Mouse (Mus musculus) spleen, embryonic (tissue): ENCODE measurements at regions not wholly inside any gene's neighbourhood (a gene's known extent, or its start where the extent isn't known, plus 50 kb on each side); places are given as distances from the start of the nearest gene placed in this dataset.
"Not testable (repeated sequence)": the region's sequence is repeated elsewhere in the genome, so short reads cannot be mapped to it uniquely, and the experiment has no call there.

Experiments
- CTCF ChIA-PET: fragments of 350-600 bp; sonication (Branson Sonifier 250); formaldehyde crosslinking; loops from one replicate; lab custom pipeline; 2022; lab: Charles Lee

DNA sequence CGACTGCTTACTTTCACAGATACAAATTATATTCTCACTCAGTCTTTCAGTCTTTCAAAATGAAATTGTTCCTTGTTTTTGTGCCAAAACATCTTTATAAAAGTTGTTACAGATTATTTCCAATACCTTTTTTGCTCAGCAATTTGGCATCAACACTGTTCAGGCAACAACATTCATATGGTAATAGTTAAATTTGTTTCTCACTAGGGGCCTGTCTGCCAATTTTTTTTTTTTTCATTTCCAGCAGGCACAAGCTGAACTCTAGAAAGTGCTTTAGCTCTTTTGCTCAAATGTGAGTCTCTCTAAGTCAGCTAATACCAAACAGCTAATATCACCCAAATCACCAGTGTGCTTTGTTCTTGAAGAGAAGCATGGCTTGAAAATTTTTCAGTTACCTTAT is 199.4 kb downstream of the Antxr2 start:
- CTCF ChIA-PET: no interaction called here

DNA sequence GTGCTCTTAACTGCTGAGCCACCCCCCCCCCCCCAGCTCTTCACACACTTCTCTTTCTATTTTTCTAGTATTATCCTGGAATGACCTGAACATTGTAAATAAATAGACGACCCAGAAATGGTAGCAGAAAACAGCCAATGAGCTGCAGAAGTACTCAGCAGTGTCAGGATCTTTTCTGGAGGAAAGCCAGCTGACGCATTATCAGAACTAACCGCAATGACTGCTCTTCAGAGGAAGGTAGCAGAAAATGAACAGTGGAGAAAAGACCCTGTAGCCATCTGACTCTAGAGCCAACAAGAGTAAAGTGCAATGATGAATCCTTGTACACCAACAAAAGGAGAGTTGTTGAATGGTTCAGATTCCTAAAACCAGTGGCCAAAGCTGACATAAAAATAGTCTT is 213.4 kb downstream of the Antxr2 start:
- CTCF ChIA-PET: no interaction called here

DNA sequence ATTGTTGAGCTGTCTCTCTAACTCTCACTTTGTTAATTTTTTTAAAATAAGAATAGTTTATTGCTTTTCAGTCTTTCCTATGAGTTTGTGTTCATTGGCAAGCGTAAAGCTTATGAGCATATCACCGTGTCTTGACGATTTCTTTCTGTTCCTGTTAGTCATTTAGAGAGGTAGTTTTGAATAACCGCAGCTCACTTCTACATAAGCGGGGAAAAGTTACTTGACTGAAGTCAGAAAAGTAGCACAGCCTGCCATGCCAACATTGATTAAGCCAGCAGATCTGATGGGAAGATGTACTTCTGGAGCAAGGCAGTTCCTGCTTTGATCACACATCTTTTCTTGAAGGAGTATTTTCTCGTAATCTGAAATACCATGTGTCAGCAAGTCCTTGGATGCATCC is 215.5 kb downstream of the Antxr2 start:
- CTCF ChIA-PET: no interaction called here

DNA sequence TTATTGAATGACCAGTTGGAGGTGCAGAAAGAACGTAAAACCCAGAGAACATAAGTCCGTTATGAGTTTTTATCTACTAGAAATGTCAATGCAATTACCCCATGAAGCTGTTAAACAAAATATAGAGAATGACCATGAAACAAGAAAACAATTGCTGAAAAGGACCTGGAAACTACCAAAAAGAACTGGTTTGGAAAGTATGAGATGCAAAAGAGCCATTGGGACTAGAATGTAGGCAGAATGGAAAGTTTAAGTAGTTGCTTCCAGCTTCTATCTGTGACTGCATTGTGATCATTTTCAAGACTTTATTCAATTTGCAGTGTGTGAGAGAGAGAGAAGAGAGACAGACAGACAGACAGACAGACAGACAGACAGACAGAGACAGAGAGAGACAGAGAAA is 216.1 kb downstream of the Antxr2 start:
- CTCF ChIA-PET: no interaction called here

DNA sequence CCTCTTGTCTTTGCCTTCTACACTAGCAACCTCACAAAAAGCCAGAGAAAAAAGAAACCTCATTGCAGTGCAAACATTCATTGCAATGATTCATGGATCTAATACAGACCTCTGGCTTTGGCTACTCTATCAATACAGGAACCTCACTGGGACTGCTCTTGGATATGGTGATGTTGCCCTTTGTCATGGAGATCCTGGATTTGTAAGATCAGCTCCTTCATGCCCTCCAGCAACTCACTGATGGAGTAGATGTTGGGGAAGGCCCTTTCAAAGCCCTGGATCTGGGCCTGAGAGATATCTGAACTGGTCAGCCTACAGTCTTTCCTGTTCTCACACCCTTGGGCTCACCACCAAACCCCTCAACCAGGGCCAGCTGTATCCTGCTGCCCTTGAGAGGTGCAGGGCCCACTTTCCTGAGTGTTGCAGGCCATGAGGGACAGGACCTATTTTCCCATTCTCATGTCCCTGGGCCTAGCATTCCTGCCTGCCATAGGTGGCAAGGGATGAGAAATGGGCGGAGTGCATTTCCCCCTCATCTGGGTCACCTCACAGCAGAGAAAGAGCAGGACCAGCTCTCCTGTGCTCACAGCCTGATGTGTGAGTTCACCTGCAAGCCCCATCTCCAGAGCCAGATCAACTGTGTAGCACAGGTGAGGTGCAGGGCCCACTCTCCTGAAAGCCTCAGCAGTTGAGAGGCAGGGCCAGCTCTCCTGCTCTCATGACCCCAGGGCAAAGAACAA is 218.1 kb downstream of the Antxr2 start:
- CTCF ChIA-PET: no interaction called here

DNA sequence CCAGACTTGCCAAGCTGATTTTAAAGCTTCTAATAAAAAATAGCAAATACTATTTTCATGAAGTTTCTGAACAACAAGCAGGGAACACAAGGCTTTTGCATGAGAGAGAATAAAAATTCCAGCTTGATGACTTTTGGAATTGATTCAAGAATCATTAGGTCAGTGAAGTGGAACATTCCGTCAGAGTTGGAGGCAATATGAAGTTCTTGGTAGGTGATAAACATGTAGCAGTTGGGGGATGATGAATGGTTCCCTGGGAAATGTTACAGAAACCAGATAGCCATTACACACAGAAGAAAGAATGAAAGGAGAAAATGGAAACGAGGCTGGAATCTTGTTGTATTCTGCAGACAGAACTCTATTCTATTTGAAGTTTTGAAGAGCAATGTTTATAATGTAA is 221.8 kb downstream of the Antxr2 start:
- CTCF ChIA-PET: interaction anchor here (1.0 kb wide), 1 partner anchor 8 kb away, joined by 3 read pairs; no protein-coding TSS in a partner anchor

DNA sequence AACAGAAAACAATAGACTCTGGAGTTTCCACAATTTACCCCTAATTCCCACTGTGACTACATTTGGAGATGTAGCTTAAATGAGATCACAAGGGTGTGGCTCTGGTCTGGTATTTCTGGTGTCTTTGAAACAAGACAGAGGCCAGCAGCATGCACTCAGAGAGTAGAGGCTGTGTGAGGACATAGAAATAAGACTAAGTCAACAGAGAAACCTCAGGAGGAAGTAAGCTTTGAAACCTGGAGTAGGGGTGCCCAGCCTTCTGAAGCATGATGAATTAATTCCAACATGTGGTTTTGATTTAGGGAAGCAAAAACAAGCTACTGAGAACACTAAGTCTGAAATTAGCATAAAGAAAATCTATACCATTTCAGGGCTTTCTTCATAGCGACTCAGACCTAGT is 223.7 kb downstream of the Antxr2 start:
- CTCF ChIA-PET: no interaction called here

DNA sequence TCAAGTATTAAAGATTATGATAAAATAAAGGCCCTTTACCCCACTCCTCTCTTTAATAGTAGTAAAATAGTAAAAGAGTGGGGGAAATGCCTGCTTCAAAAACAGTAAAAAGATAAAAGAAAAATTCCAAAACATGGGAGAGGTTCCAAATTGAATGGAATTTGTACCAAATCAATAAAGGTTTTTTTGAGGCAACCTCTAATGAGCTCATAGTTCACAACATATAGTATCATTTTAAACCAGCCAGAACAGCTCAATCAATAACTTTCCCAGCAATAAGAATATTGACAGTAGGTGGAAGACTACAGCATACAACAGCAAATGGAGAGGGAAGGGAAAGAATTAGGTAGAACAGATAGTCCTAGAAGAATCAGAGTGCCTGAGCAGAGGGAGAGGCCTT is 224.1 kb downstream of the Antxr2 start:
- CTCF ChIA-PET: no interaction called here

DNA sequence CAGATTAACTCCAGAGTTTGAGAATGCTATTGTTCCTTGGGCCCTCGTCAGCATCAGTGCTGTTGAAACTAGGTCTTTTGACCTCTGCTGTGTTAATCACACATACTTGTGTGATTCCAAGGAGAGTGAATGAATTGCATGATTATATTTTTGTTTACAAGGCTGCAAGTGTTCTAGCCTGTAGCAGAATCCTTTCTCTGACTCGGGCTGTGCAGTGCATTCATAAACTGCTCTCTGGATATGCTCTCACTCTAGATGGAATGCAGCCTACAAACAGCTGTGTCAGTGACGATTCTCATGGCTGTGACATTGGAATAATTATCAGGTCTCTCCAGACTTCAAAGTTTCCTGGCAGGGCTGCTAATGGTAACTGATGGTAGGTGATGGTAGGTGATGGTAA is 230.8 kb downstream of the Antxr2 start:
- CTCF ChIA-PET: no interaction called here

DNA sequence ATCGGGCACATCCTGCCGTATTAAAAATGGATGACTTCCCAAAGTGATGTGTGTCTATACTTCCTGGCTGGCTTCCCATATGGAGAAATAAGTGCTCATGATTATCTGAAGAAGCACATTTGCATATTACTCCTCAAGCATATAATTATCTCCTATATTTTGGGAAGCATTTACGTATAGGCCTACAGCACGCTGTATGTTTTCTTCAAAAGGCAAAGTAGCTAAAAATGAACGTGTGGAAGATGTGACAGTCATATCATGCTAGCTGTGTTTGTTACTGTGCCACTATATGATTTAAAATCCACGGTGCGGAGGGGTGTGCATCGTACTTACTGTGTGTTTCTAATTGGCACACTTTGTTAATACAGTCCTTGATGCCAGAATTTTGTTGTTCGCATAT is 242.7 kb downstream of the Antxr2 start:
- CTCF ChIA-PET: no interaction called here

DNA sequence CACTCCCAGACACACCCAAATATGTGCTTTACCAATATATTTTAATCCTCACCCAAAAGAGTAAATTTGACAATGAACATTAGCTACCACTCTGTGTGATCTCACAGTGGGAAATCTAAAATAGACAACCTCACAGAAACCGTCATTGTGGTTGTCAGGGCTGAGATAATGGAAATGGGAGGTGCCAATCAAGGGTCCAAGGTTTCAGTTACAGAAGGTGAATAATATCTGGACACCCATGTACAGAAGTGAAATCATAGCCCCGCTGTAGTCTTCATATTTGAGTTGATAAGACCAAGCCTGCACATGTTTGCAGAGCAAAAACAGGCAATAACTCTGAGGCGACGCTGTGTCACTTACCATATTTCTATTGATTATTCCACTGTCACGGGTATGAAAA is 243.8 kb downstream of the Antxr2 start:
- CTCF ChIA-PET: no interaction called here

DNA sequence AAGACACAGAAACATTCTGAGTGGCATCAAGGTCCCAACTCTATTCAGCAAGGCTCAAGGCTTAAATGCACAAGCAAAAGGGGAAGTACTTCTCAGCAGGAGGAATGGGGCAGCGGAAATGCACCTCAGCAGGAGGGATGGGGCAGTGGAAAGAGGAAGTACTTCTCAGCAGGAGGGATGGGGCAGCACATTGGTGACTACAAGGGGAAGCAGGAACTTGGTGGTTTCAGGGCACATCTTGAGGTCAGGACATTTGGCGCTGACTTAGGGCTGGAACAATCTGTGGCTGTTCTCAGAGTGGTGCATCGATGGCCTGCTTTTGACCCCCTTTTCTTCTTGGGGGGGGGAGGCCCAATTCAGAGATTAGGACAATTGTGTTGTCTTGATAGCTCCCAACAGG is 255.7 kb downstream of the Antxr2 start:
- CTCF ChIA-PET: not testable (repeated sequence)

DNA sequence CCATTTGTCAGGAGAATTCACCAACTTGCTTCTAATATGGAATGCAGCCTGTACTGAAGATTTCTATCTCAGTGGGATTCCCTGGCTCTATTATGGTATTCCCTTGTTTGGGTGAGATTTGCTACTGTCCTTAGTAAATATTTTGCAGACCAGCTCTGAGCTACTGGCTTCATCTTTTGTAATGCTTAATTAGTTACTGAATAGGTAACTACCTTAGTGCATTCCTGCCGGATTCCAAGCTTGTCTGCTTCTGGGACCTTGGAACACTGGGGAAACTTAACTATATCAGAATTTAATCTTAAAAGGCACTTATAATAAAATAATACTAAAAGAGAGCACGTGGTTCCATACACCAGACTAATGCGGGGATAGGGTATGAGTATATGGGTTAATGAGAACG is 257.4 kb downstream of the Antxr2 start:
- CTCF ChIA-PET: not testable (repeated sequence)

DNA sequence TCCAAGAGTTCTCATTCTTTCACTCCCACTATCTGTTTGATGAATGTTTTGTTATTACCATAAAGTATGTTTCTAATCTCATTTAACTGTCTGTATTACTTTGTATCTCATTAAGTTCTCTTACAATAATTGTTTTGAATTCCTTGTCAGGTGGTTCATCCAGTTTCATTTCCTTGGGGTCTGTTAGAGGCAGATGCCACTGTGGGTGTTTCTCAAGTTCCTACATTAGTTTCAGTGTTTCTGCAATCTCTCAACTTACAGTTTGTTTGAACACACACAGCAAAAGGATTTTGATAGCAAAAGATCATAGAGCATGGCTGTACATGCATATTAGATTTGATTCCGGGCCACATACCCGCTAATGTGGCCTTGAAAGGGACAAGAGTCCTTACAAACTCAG is 280.5 kb upstream of the Gk2 start:
- CTCF ChIA-PET: interaction anchor here (0.5 kb wide), 1 partner anchor 136 kb away, joined by 5 read pairs; no protein-coding TSS in a partner anchor

DNA sequence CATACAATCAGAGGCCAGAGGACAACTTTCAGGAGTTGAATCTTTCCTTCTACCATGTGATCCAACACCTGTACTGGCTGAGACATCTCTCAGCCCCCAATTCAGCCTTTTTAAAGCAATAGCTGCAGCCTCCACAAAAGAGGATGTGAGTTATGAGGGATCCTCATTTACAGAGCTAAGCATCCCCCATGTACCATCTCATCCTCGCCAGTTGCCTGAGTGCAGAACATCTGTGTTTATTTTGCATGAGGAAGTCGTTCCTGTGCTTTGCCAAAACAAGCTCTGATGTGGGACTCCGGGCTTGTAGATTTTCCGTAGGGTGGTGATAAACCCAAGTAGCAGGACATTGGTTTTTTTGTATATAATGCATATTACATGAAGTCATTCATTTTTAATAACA is 274.1 kb upstream of the Gk2 start:
- CTCF ChIA-PET: no interaction called here

DNA sequence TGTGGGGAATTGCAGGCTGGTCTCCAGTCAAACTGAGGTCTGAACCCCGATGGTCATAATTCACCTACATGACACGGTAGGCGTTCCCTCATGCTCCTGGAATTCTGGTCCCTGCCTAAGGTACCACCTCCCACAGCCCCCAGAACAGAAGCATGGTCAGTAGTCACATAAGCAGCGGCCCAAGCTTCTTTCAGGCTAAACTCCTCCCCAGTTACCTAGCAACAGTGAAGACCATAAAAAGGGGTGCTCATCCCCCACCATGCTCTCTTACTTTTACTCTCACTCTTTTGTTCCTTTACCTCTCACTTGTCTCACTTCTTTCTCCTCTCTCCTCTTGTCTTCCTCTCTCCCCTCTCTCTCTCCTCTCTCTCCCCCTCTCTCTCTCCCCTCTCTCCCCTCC is 262.5 kb upstream of the Gk2 start:
- CTCF ChIA-PET: not testable (repeated sequence)

DNA sequence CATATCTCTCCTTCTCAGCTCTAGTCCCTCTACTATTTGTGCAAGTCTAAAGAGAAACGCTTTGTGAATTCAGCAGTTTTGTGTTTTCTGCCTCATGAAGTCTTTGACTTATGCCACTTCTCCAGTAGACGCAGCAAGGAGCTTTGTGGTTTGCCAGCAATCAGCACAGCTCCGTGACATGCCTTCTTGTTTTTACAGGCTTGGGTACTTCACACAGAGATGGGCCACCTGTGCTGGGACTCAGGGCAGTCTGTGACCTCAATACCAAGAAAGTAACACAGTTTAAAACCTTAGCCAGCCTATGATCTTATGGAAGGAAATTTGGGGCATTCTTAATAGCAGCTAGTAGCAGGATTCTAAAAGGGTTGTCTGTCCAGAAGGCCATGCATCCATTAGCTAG is 248.4 kb upstream of the Gk2 start:
- CTCF ChIA-PET: no interaction called here

DNA sequence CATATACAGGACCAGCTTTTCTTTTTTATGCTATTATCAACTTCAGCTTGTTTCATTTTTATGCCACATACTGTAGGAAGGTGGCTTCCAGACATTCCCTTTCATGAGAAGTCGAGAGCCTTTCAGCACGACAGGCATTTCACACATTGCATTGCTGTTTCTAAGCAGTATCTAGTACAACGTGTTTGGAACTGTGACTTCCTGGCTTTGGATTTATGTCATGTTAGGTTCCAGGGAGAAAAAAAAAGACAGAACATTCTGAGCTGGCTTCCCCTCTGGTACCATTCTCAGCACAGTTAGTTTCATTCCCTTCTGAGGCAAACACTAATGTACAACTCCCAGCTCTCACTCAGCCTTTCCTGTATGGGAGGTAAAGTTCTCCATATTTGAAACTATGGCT is 243.7 kb upstream of the Gk2 start:
- CTCF ChIA-PET: no interaction called here

DNA sequence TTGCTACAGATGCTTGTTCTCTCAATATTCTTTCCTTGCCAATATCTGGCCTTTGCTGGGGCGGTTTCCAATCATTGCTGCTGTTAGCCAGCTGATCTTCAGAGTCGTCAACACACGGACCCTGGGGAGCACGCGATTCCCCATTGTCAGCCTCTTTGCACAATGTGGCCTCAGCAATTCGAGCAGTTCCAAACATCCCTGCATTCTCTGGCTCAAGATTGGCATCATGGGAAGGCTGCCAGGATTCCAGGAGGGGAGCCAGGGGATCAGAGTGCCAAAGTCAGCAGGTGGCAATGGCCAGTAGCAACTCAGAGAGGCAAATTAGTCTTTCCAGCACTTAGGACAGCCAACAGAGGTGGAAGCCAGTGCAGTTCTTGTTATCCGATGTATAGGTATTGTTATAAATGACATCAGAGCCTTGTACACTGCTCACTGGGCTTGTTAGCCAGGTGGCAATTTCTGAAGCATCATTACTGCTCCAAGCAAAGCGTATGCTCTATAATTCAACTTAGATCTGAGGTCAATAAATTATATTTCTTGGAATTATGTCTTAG is 240.8 kb upstream of the Gk2 start:
- CTCF ChIA-PET: no interaction called here

DNA sequence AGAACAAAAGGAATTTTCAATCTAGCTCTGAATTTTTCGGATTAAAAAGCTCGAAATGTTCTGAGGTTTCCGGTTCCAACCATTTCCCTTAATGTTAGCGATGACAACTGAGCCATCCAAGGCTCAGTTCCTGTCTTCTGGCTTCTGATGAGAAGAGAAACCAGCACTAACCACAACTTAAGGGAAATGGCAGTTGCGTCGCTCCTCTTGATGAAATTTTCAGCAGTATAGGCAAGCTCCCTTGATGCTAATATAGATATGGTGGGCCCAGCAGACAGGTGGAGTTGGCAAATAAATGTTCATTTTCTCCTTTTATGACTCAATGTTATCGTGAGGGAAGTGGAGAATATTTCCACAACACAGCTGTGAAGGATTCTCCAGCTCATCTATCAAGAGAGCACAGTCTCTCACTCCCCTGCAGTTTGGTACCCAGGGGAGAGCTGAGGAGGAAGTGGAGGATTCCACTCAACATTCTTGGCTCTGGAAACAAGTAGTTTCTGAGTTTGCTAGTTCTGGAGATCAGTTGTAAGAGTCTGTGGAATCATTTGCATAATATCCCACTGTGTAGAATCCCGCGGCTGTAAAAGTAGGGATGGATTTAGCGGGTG is 236.6 kb upstream of the Gk2 start:
- CTCF ChIA-PET: no interaction called here

DNA sequence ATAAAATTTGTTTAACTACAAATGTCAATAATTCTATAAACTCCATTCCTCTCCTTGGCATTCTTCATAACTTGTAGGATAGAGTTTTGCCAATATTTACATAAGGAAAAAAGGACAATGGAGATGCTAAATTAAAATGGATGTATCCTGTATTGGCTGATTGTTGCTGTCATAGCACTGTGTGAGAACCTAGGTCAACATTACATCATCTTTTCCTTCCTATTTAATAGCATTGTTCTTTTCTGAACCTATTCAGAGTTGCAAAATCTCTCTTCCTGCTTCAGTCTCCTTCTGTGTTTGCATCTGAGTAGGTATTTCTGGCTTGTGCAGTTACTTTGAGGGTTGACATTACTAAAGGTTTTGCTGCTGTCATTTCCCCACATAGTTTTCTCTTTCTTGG is 228.6 kb upstream of the Gk2 start:
- CTCF ChIA-PET: no interaction called here

DNA sequence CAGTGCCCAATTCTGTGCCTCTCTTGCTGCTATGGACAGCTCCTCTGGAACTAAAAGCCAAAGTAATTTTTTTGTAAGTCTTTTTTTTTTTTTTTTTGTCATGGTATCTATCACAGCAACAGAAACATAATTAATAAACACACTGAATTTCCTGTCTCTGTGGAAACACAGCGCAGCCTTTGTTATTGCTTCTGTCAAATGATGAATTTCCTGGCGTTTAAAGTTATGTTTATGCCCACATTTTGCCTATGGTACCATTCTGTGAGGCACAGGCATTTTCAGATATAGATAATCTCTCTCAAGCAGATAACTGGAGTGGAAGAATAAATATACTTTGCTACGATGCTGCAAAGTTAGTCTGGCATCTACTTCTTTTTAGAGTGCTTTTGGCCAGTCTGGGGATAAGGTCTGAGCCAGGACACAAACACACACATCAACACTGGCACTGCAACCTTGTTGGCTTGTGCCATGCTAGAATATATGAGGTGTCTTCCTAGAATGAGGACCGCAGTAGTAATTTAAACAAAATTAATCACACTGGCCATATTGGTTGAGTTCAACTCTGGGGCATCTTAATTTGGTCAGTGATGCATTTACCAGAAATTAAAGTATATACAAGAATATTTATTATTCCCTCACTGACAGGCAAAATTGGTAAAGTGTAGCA is 227.9 kb upstream of the Gk2 start:
- CTCF ChIA-PET: interaction anchor here (0.6 kb wide), 1 partner anchor 9 kb away, joined by 8 read pairs; no protein-coding TSS in a partner anchor

DNA sequence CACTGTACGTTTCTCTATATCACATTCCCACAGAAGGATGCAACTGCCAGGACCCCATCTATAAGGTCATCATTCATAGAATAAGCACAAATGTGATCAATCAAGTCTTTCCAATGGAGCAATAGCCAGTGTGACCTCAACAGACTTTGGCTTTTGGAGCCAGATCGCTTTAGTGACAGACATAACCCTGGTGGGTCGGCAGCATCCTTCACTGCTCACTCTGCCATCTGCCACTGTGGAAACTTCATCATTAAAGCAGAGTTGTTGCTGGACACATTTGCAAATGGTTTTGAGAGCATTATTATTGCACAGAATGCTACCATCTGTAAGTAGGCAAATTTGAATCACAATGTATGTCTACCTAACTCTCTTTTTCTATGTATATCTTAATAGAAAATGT is 212.9 kb upstream of the Gk2 start:
- CTCF ChIA-PET: no interaction called here
